Mouse (Mus musculus) MEL (cell line): Measurements from ENCODE around the gene Gm20388. TPM values are rescaled to one million over a fixed set of nuclear protein-coding genes. Genes with fewer than 3 reads are reported as not detected.

ENCODE experiments used
- DNase-seq: peaks from one replicate; pipeline ENCODE4 v3.0.0; 2011; ENCODE audit warnings: low read depth, low spot score
- H3K27ac ChIP-seq: 2 replicates; pipeline ENCODE4 v1.5.1; 2012; ENCODE audit warnings: low read depth, mild to moderate bottlenecking, control low read depth, low read length, moderate library complexity; ENCODE audit not compliant: control insufficient read depth
- H3K27me3 ChIP-seq, 2 experiments: fragments of 150-350 bp in 1 of 2; sonication (generic) in 1 of 2; 2 replicates each; pipeline ENCODE4 v1.6.1; 2012; ENCODE audit warnings: low read length in 2 of 2, mild to moderate bottlenecking in 2 of 2, improper control_type of control experiment in 1 of 2, moderate library complexity in 1 of 2; ENCODE audit not compliant: insufficient read depth in 2 of 2, control insufficient read depth in 1 of 2
- H3K36me3 ChIP-seq, 2 experiments: 2 replicates each; pipeline ENCODE4 v1.6.1; 2012 to 2014; ENCODE audit warnings: low read length in 2 of 2, improper control_type of control experiment in 1 of 2, inconsistent platforms in 1 of 2, mild to moderate bottlenecking in 1 of 2; ENCODE audit not compliant: insufficient read depth in 2 of 2, control insufficient read depth in 1 of 2
- H3K4me1 ChIP-seq, 2 experiments: fragments of 150-350 bp in 1 of 2; sonication (generic) in 1 of 2; 2 replicates each; pipeline ENCODE4 v1.6.1; 2012; ENCODE audit warnings: low read length in 2 of 2, improper control_type of control experiment in 1 of 2, mild to moderate bottlenecking in 1 of 2; ENCODE audit not compliant: insufficient read depth in 2 of 2, control insufficient read depth in 1 of 2
- H3K4me3 ChIP-seq, 2 experiments: fragments of 150-350 bp in 1 of 2; sonication (generic) in 1 of 2; 2 replicates each; pipeline ENCODE4 v1.5.1; 2012; ENCODE audit warnings: low read depth in 2 of 2, low read length in 2 of 2, mild to moderate bottlenecking in 2 of 2, moderate library complexity in 2 of 2, control low read depth in 1 of 2, improper control_type of control experiment in 1 of 2; ENCODE audit not compliant: control insufficient read depth in 1 of 2, insufficient read depth in 1 of 2
- H3K79me2 ChIP-seq: 2 replicates; pipeline ENCODE4 v1.6.1; 2012; ENCODE audit warnings: mild to moderate bottlenecking, low read length, moderate library complexity; ENCODE audit not compliant: control insufficient read depth, poor library complexity, insufficient read depth
- H3K9ac ChIP-seq: 2 replicates; pipeline ENCODE4 v1.6.1; 2012; ENCODE audit warnings: low read depth, mild to moderate bottlenecking, control low read depth, low read length, moderate library complexity; ENCODE audit not compliant: control insufficient read depth, poor library complexity, severe bottlenecking
- H3K9me3 ChIP-seq: fragments of 150-350 bp; sonication (generic); replicated peaks from 2 replicates; pipeline ENCODE4 v1.6.1; 2012; ENCODE audit warnings: mild to moderate bottlenecking, low read length, improper control_type of control experiment, moderate library complexity; ENCODE audit not compliant: insufficient read depth
- BHLHE40 ChIP-seq: IDR thresholded peaks from 2 replicates; pipeline ENCODE4 v1.6.1; 2012; ENCODE audit warnings: low read depth, mild to moderate bottlenecking, inconsistent platforms, low read length, improper control_type of control experiment, borderline replicate concordance
- CHD2 ChIP-seq: IDR thresholded peaks from 2 replicates; pipeline ENCODE4 v1.6.1; 2011; ENCODE audit warnings: low read length, improper control_type of control experiment
- CTCF ChIP-seq, 3 experiments: IDR thresholded peaks in 2 of 3; conservative IDR thresholded peaks in 1 of 3; 2 replicates each; pipeline ENCODE4 v1.5.1; 2011 to 2012; ENCODE audit warnings: low read length in 3 of 3, low read depth in 2 of 3, mild to moderate bottlenecking in 2 of 3, improper control_type of control experiment in 1 of 3, inconsistent platforms in 1 of 3, mixed read lengths in 1 of 3, moderate library complexity in 1 of 3; ENCODE audit not compliant: control insufficient read depth in 1 of 3, insufficient read depth in 1 of 3, poor library complexity in 1 of 3, severe bottlenecking in 1 of 3
- E2F4 ChIP-seq: IDR thresholded peaks from 2 replicates; pipeline ENCODE4 v1.6.1; 2011; ENCODE audit warnings: low read depth, low read length, improper control_type of control experiment, borderline replicate concordance
- EP300 ChIP-seq, 2 experiments: IDR thresholded peaks; 2 replicates each; pipeline ENCODE4 v1.6.1; 2011; ENCODE audit warnings: improper control_type of control experiment in 2 of 2, low read length in 2 of 2, low read depth in 1 of 2, mild to moderate bottlenecking in 1 of 2
- GABPA ChIP-seq: IDR thresholded peaks from 2 replicates; pipeline ENCODE4 v1.6.1; 2012; ENCODE audit warnings: low read depth, mild to moderate bottlenecking, inconsistent platforms, low read length, improper control_type of control experiment, moderate library complexity
- GATA1 ChIP-seq: IDR thresholded peaks from 2 replicates; pipeline ENCODE4 v1.6.1; 2011; ENCODE audit warnings: low read depth, low read length, improper control_type of control experiment
- JUND ChIP-seq: IDR thresholded peaks from 2 replicates; pipeline ENCODE4 v1.6.1; 2011; ENCODE audit warnings: low read depth, mild to moderate bottlenecking, improper control_type of control experiment, low read length
- KAT2A ChIP-seq: conservative IDR thresholded peaks from 2 replicates; pipeline ENCODE4 v1.6.1; 2012; ENCODE audit warnings: low read depth, low read length, improper control_type of control experiment, inconsistent platforms
- MAX ChIP-seq: IDR thresholded peaks from 2 replicates; pipeline ENCODE4 v1.6.1; 2011; ENCODE audit warnings: low read length, improper control_type of control experiment
- SIN3A ChIP-seq: IDR thresholded peaks from 2 replicates; pipeline ENCODE4 v1.6.1; 2012; ENCODE audit warnings: low read length, improper control_type of control experiment, inconsistent platforms
- TCF12 ChIP-seq: IDR thresholded peaks from 2 replicates; pipeline ENCODE4 v1.6.1; 2014; ENCODE audit warnings: low read depth, mild to moderate bottlenecking, inconsistent platforms, low read length, improper control_type of control experiment, moderate library complexity
- USF1 ChIP-seq: IDR thresholded peaks from 2 replicates; pipeline ENCODE4 v1.6.1; 2014; ENCODE audit warnings: low read depth, mild to moderate bottlenecking, inconsistent platforms, low read length, improper control_type of control experiment, moderate library complexity
- USF2 ChIP-seq, 2 experiments: IDR thresholded peaks; 2 replicates each; pipeline ENCODE4 v1.6.1; 2011 to 2012; ENCODE audit warnings: improper control_type of control experiment in 2 of 2, low read length in 2 of 2, borderline replicate concordance in 1 of 2, inconsistent platforms in 1 of 2, low read depth in 1 of 2, mild to moderate bottlenecking in 1 of 2; ENCODE audit not compliant: insufficient read depth in 1 of 2
- polyA plus RNA-seq, 2 experiments: library from polyadenylated mRNA; stranded (reverse) in 1 of 2; unstranded in 1 of 2; fragments of >175 nt in 1 of 2; fragments of >200 nt in 1 of 2; gene quantifications; 2 replicates each; pipeline versions ENCODE4 v1.2.1 to v1.2.4; 2012; ENCODE audit warnings: low replicate concordance in 2 of 2, low read depth in 1 of 2; ENCODE audit not compliant: insufficient read length in 2 of 2, insufficient read depth in 1 of 2, missing spikeins in 1 of 2
- total RNA-seq: library from RNA; depleted of rRNA; stranded (reverse); fragments of 300-350 nt; gene quantifications from 2 replicates; pipeline ENCODE4 v1.2.3, GENCODE M21; 2012

Gm20388 gene
- total and polyA plus RNA-seq, 3 experiments, result 11.1 to 17.8 TPM; not detected in 1

GRCm38 (mm10) chr8:123150737-123151171 lies 3240.1 kb downstream of the Gm20388 start:
- H3K27me3 ChIP-seq, result peaks cover 8 to 9% of the 10 kb centered on the region in 2 experiments
- H3K4me1 ChIP-seq, result no peaks in the 10 kb centered on the region
- no peak overlapping the region for H3K27ac ChIP-seq
- no peaks in the 10 kb centered on the region for H3K79me2 ChIP-seq
- no peak overlapping the region for H3K9ac ChIP-seq
- DNase-seq, result no peak
- no peaks in the 10 kb centered on the region for H3K9me3 ChIP-seq
- H3K4me3 ChIP-seq, result no peak overlapping the region
- H3K36me3 ChIP-seq, result no peaks in the 10 kb centered on the region
- TF ChIP-seq SIN3A, result no peak

GRCm38 (mm10) chr8:123155177-123155576 lies 3244.5 kb downstream of the Gm20388 start:
- Histone ChIP-seq H3K27ac (no peak overlapping the region), H3K27me3 (peaks cover 4 to 8% of the 10 kb centered on the region in 2 experiments; a peak in 3 of 4 replicates), H3K4me1 (peaks cover 0 to 5% of the 10 kb centered on the region in 2 experiments; a peak in 2 of 4 replicates), H3K4me3 (no peak overlapping the region), H3K9ac (no peak overlapping the region), H3K79me2 (no peaks in the 10 kb centered on the region), H3K9me3 (no peaks in the 10 kb centered on the region), H3K36me3 (peaks cover 0 to 3% of the 10 kb centered on the region in 2 experiments; a peak in 1 of 4 replicates)
- TF ChIP-seq CTCF (IDR thresholded peaks at IDR 0.05 in 2 of 3, conservative IDR thresholded peaks at IDR 0.05 in 1 of 3; ENCODE audit: control insufficient read depth in 1 of 3, insufficient read depth in 1 of 3, low read depth in 2 of 3, low read length in 3 of 3, poor library complexity in 1 of 3, severe bottlenecking in 1 of 3) (peak in 2 of 3 experiments; percentile 13 to 14; a peak in 2 of 6 replicates), EP300 (IDR thresholded peaks at IDR 0.05; ENCODE audit: low read depth in 1 of 2, low read length in 2 of 2) (no peak)
- DNase-seq, result no peak

GRCm38 (mm10) chr8:123156070-123156773 lies 3245.6 kb downstream of the Gm20388 start:
- no peaks in the 10 kb centered on the region for H3K79me2 ChIP-seq
- no peaks in the 10 kb centered on the region for H3K9me3 ChIP-seq
- H3K4me1 ChIP-seq, result peaks cover 0 to 5% of the 10 kb centered on the region in 2 experiments; a peak in 2 of 4 replicates
- peaks cover 2 to 6% of the 10 kb centered on the region in 2 experiments; a peak in 3 of 4 replicates for H3K27me3 ChIP-seq
- no peak for DNase-seq
- H3K27ac ChIP-seq, result no peak overlapping the region
- no peak overlapping the region for H3K9ac ChIP-seq
- no peak for TF ChIP-seq MAX
- no peak for TF ChIP-seq CHD2
- TF ChIP-seq E2F4, result no peak
- TF ChIP-seq JUND, result no peak
- TF ChIP-seq TCF12, result no peak
- no peak for TF ChIP-seq USF2 (IDR thresholded peaks at IDR 0.05; ENCODE audit: borderline replicate concordance in 1 of 2, insufficient read depth in 1 of 2, low read depth in 1 of 2, low read length in 2 of 2)
- TF ChIP-seq USF1, result no peak
- no peak for TF ChIP-seq BHLHE40
- TF ChIP-seq KAT2A, result no peak
- no peak for TF ChIP-seq GABPA
- no peak for TF ChIP-seq GATA1
- no peak overlapping the region for H3K4me3 ChIP-seq
- H3K36me3 ChIP-seq, result peaks cover 0 to 3% of the 10 kb centered on the region in 2 experiments; a peak in 1 of 4 replicates
